Mouse (Mus musculus): Measurements from ENCODE around the gene Miox. TPM values are rescaled to one million over a fixed set of nuclear protein-coding genes. Genes with fewer than 3 reads are reported as not detected.

The Miox gene
- polyA plus RNA-seq (2014; fragmentation: Nextera tagmentation; extraction: Ambion mirVana) = 2.0 and 2.7 TPM in 2 replicates

GRCm38 (mm10) chr15:89334271-89334670 is at the start of gene Miox:
Gene Miox, plus strand, starts transcription at chr15:89334398.
- 88% methylated on average over 7 of the region's 7 CpGs for WGBS
- no peaks in the 10 kb centered on the region for H3K36me3 ChIP-seq (ENCODE audit: control insufficient read depth, insufficient read depth, low read length)

GRCm38 (mm10) chr15:89285004-89285403 is 49.2 kb upstream of the Miox start:
- Histone ChIP-seq H3K27me3 (replicated peaks; ENCODE audit: control insufficient read depth, insufficient read depth, low read length) (no peaks in the 10 kb centered on the region), H3K27ac (ENCODE audit: low read depth, low read length) (peak overlapping the region; percentile 57), H3K4me2 (peak overlapping the region; percentile 37), H3K4me1 (replicated peaks; ENCODE audit: control insufficient read depth, insufficient read depth, low read length) (peaks cover 14% of the 10 kb centered on the region), H3K9me3 (ENCODE audit: control insufficient read depth, low read length) (no peaks in the 10 kb centered on the region), H3K9ac (ENCODE audit: low read depth, low read length) (no peak overlapping the region), H3K4me3 (ENCODE audit: low read depth, low read length) (no peak overlapping the region), H3K36me3 (ENCODE audit: control insufficient read depth, insufficient read depth, low read length) (peaks cover 28% of the 10 kb centered on the region)
- no peak for DNase-seq (ENCODE audit: low spot score)
- ATAC-seq (replicated peaks; ENCODE audit: low FRiP score) = peak; percentile 83

More at GRCm38 (mm10) chr15:89334271-89334670, at the start of gene Miox:
- ATAC-seq (replicated peaks; ENCODE audit: low FRiP score) (no peak), DNase-seq (ENCODE audit: low spot score) (no peak)
- H3K9ac ChIP-seq (ENCODE audit: low read depth, low read length) = no peak within 1 kb of the TSS
- no peaks in the 10 kb centered on the region for H3K9me3 ChIP-seq (ENCODE audit: control insufficient read depth, low read length)
- H3K4me2 ChIP-seq = no peak within 1 kb of the TSS
- H3K27ac ChIP-seq (ENCODE audit: low read depth, low read length) = no peak within 1 kb of the TSS
- H3K4me3 ChIP-seq (ENCODE audit: low read depth, low read length) = no peak within 1 kb of the TSS
- H3K4me1 ChIP-seq (replicated peaks; ENCODE audit: control insufficient read depth, insufficient read depth, low read length) = no peaks in the 10 kb centered on the region
- H3K27me3 ChIP-seq (replicated peaks; ENCODE audit: control insufficient read depth, insufficient read depth, low read length) = no peaks in the 10 kb centered on the region

DNA sequence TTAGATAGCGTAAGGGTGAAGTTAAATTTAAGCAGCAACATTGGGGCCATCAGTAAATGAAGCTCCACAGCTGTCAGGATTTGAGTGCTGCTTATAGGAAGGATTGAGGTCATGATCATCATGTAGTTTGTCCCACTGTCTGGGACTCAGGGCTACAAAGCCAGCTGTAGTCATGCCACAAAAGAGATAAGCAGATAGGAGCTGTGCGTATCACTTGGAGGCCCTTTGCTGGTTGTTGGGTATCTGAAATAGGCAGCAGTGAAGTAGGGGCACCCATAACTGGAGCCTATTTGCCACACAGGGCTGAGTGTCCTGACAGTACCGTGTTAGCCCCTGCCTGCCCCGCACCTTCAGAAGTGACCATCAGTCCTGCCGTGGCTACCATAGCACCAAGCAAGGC is 48.7 kb upstream of the Miox start:
- ATAC-seq (replicated peaks; ENCODE audit: low FRiP score) = peak; percentile 95
- no peak overlapping the region for H3K4me3 ChIP-seq (ENCODE audit: low read depth, low read length)
- 75% methylated on average over 5 of the region's 5 CpGs for WGBS

DNA sequence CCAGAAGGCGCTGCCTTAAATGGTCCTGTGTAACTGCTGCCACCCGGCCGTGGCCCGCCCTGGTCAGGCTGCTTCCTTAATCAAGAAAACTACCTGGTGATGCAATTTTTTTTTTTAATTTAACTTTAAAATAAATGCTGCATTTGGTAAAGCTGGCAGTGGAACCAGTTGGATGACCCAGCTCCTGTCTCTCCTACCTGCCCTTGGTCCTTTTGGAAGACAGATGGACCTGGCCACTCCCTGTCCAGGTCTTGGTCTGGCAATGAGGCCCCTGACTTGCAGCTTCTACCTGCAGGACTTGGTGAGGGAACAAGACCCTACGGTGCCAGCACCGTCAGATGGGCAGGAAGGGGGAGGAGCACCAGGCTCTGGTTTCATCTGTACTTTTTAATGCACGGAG is 48.1 kb upstream of the Miox start:
- peak overlapping the region; percentile 37 for H3K4me2 ChIP-seq
- H3K27ac ChIP-seq (ENCODE audit: low read depth, low read length) = peak overlapping the region; percentile 57; the same call in 1 of the 2 replicates

More for the DNA sequence above, 48.7 kb upstream of the Miox start:
- H3K4me1 ChIP-seq (replicated peaks; ENCODE audit: control insufficient read depth, insufficient read depth, low read length) = peaks cover 14% of the 10 kb centered on the region
- H3K9ac ChIP-seq (ENCODE audit: low read depth, low read length) = no peak overlapping the region
- no peaks in the 10 kb centered on the region for H3K9me3 ChIP-seq (ENCODE audit: control insufficient read depth, low read length)
- peaks cover 24% of the 10 kb centered on the region for H3K36me3 ChIP-seq (ENCODE audit: control insufficient read depth, insufficient read depth, low read length)
- H3K4me2 ChIP-seq = peak overlapping the region; percentile 37
- no peak for DNase-seq (ENCODE audit: low spot score)
- peak overlapping the region; percentile 57 for H3K27ac ChIP-seq (ENCODE audit: low read depth, low read length)
- H3K27me3 ChIP-seq (replicated peaks; ENCODE audit: control insufficient read depth, insufficient read depth, low read length) = no peaks in the 10 kb centered on the region

DNA sequence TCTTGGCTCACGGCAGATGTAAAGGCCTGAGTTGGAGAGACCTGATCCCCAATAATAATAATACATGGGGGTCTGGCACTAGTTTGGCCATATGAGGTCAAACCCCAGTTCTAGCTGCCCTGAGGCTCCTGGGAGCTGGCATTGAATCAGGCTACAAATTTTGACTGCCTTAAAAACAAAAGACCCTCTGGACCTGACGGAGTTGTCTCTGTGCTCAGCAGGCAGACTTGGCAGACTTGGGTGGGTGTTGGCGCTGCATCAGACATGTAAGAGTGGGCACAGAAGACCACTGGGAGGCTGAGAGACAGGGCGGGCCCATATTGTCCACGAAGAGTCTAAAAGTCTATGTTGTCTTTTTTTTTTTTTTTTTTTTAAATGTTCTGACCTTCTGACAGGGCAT is 47.6 kb upstream of the Miox start:
- DNase-seq (ENCODE audit: low spot score) (no peak), ATAC-seq (replicated peaks; ENCODE audit: low FRiP score) (no peak)
- no peak overlapping the region; the same call in 1 of the 2 replicates for H3K27ac ChIP-seq (ENCODE audit: low read depth, low read length)
- H3K4me2 ChIP-seq = no peak overlapping the region
- no peaks in the 10 kb centered on the region for H3K27me3 ChIP-seq (replicated peaks; ENCODE audit: control insufficient read depth, insufficient read depth, low read length)
- no peak overlapping the region for H3K4me3 ChIP-seq (ENCODE audit: low read depth, low read length)
- H3K4me1 ChIP-seq (replicated peaks; ENCODE audit: control insufficient read depth, insufficient read depth, low read length) = peaks cover 14% of the 10 kb centered on the region
- H3K9me3 ChIP-seq (ENCODE audit: control insufficient read depth, low read length) = no peaks in the 10 kb centered on the region
- no peak overlapping the region for H3K9ac ChIP-seq (ENCODE audit: low read depth, low read length)
- WGBS = 90% methylated on average over 5 of the region's 5 CpGs
- peaks cover 17% of the 10 kb centered on the region for H3K36me3 ChIP-seq (ENCODE audit: control insufficient read depth, insufficient read depth, low read length)

More for the DNA sequence above, 48.1 kb upstream of the Miox start:
- WGBS = 83% methylated on average over 7 of the region's 7 CpGs
- Histone ChIP-seq H3K27me3 (replicated peaks; ENCODE audit: control insufficient read depth, insufficient read depth, low read length) (no peaks in the 10 kb centered on the region), H3K9ac (ENCODE audit: low read depth, low read length) (no peak overlapping the region), H3K4me1 (replicated peaks; ENCODE audit: control insufficient read depth, insufficient read depth, low read length) (peaks cover 14% of the 10 kb centered on the region), H3K9me3 (ENCODE audit: control insufficient read depth, low read length) (no peaks in the 10 kb centered on the region), H3K36me3 (ENCODE audit: control insufficient read depth, insufficient read depth, low read length) (peaks cover 19% of the 10 kb centered on the region), H3K4me3 (ENCODE audit: low read depth, low read length) (no peak overlapping the region)
- DNase-seq (ENCODE audit: low spot score) (no peak), ATAC-seq (replicated peaks; ENCODE audit: low FRiP score) (0 out of 2 replicates have a peak, but pooled peaks have one; percentile 8)

DNA sequence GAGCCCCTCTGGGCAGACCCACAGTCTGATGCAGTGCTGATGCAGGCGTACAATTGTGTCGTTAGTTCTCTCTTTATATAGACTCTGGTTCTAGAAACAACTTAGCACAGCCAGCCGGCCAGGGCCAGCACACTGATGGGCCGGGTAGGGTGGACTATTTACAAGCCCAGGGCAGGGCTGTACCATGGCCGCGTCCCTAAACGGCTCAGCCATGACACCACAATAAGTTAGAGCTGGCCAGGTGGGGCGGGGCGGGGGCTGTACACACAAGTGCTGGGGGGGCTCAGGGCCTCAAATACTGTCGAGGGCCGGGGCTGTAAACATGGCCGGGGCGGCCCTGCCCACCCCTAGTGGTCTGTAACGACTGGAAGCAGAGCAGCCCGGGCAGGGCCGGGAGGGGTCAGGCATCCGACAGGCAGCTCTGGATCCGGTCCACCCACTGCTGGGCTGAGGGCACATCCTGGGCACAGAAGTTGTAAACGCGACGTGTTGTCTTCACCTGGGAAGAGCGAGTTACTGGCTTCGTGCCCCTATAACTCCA is 45.9 kb upstream of the Miox start:
- DNase-seq (ENCODE audit: low spot score) (no peak), ATAC-seq (replicated peaks; ENCODE audit: low FRiP score) (no peak)
- Histone ChIP-seq H3K9me3 (ENCODE audit: control insufficient read depth, low read length) (no peaks in the 10 kb centered on the region), H3K4me2 (no peak overlapping the region), H3K27ac (ENCODE audit: low read depth, low read length) (no peak overlapping the region), H3K36me3 (ENCODE audit: control insufficient read depth, insufficient read depth, low read length) (peaks cover 16% of the 10 kb centered on the region), H3K4me1 (replicated peaks; ENCODE audit: control insufficient read depth, insufficient read depth, low read length) (peaks cover 14% of the 10 kb centered on the region), H3K9ac (ENCODE audit: low read depth, low read length) (no peak overlapping the region), H3K4me3 (ENCODE audit: low read depth, low read length) (no peak overlapping the region), H3K27me3 (replicated peaks; ENCODE audit: control insufficient read depth, insufficient read depth, low read length) (no peaks in the 10 kb centered on the region)
- WGBS = 85% methylated on average over 23 of the region's 23 CpGs

DNA sequence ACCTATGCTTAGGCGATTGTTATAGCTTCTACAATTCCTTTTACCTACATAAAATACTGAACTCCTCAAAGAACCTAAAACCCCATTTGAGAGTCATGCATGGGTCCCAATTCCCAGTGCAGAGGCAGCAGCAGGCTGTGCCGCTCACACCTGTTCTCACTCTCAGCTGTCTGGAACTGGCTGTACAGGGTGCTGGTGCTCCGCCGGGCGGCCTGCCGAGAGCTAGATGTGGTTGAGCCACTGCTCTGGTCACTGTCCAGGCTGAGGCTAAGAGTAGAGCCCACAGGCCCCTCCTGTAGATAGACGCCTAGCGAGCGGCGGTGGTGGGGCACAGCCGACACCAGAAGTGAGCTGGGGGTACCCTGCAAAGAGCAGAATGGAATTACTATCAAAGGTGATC is 44.7 kb upstream of the Miox start:
- Histone ChIP-seq H3K4me3 (ENCODE audit: low read depth, low read length) (no peak overlapping the region), H3K9ac (ENCODE audit: low read depth, low read length) (no peak overlapping the region), H3K9me3 (ENCODE audit: control insufficient read depth, low read length) (no peaks in the 10 kb centered on the region), H3K4me1 (replicated peaks; ENCODE audit: control insufficient read depth, insufficient read depth, low read length) (peaks cover 14% of the 10 kb centered on the region), H3K4me2 (no peak overlapping the region), H3K27me3 (replicated peaks; ENCODE audit: control insufficient read depth, insufficient read depth, low read length) (no peaks in the 10 kb centered on the region), H3K27ac (ENCODE audit: low read depth, low read length) (no peak overlapping the region), H3K36me3 (ENCODE audit: control insufficient read depth, insufficient read depth, low read length) (peaks cover 24% of the 10 kb centered on the region)
- 96% methylated on average over 11 of the region's 11 CpGs for WGBS
- DNase-seq (ENCODE audit: low spot score) (no peak), ATAC-seq (replicated peaks; ENCODE audit: low FRiP score) (no peak)

- Histone ChIP-seq H3K4me2 (no peak overlapping the region), H3K36me3 (ENCODE audit: control insufficient read depth, insufficient read depth, low read length) (peaks cover 39% of the 10 kb centered on the region), H3K4me3 (ENCODE audit: low read depth, low read length) (no peak overlapping the region), H3K27ac (ENCODE audit: low read depth, low read length) (no peak overlapping the region), H3K27me3 (replicated peaks; ENCODE audit: control insufficient read depth, insufficient read depth, low read length) (no peaks in the 10 kb centered on the region), H3K4me1 (replicated peaks; ENCODE audit: control insufficient read depth, insufficient read depth, low read length) (peaks cover 12% of the 10 kb centered on the region), H3K9me3 (ENCODE audit: control insufficient read depth, low read length) (no peaks in the 10 kb centered on the region), H3K9ac (ENCODE audit: low read depth, low read length) (no peak overlapping the region)
- DNase-seq (ENCODE audit: low spot score) (no peak), ATAC-seq (replicated peaks; ENCODE audit: low FRiP score) (peak; percentile 78)
- WGBS = 72% methylated on average over 3 of the region's 3 CpGs
These were observed 42.7 kb upstream of the Miox start for GRCm38 (mm10) chr15:89291521-89291920.

DNA sequence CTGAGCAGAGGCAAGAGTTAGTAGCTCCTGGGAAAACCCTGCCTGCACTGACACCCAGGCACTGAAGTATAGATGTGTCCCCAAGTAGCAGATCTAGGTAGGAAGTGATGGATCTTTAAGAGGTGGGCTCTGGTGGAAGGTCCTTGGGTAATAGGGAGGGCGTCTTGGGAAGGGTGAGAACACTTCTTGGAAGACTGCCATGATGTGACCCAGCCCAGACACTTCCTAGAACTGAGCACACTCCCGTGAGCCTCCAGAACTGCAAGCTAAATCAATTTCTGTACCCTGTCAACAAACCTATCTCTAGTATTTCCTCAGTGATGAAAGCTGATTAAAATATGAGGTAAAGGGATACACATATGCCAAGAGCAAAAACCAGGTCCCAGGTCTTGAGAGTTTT is 41.4 kb upstream of the Miox start:
- WGBS = 64% methylated on average over 2 of the region's 2 CpGs
- no peak for DNase-seq (ENCODE audit: low spot score)
- Histone ChIP-seq H3K9me3 (ENCODE audit: control insufficient read depth, low read length) (no peaks in the 10 kb centered on the region), H3K27ac (ENCODE audit: low read depth, low read length) (no peak overlapping the region), H3K4me3 (ENCODE audit: low read depth, low read length) (no peak overlapping the region), H3K36me3 (ENCODE audit: control insufficient read depth, insufficient read depth, low read length) (peaks cover 36% of the 10 kb centered on the region), H3K9ac (ENCODE audit: low read depth, low read length) (no peak overlapping the region), H3K27me3 (replicated peaks; ENCODE audit: control insufficient read depth, insufficient read depth, low read length) (no peaks in the 10 kb centered on the region), H3K4me2 (no peak overlapping the region), H3K4me1 (replicated peaks; ENCODE audit: control insufficient read depth, insufficient read depth, low read length) (peaks cover 12% of the 10 kb centered on the region)
- ATAC-seq (replicated peaks; ENCODE audit: low FRiP score) = no peak

Measured in liver, embryonic 11.5 days (tissue).